Mouse (Mus musculus) brain, embryonic 14.5 days (tissue): ENCODE results near the gene Ankrd66.

Source experiments
- CTCF ChIP-seq: fragments of 200-500 bp; IDR thresholded peaks from 2 replicates; pipeline ENCODE4 v1.5.1; 2012; ENCODE audit warnings: inconsistent platforms, mild to moderate bottlenecking, moderate library complexity, borderline replicate concordance; ENCODE audit not compliant: insufficient read depth, insufficient read length; ENCODE audit errors: extremely low read depth
- POLR2A ChIP-seq: fragments of 200-500 bp; IDR thresholded peaks from 2 replicates; pipeline ENCODE4 v1.6.1; 2012; ENCODE audit warnings: mild to moderate bottlenecking, inconsistent platforms, borderline replicate concordance; ENCODE audit not compliant: poor library complexity, insufficient read depth, insufficient read length, severe bottlenecking; ENCODE audit errors: extremely low read depth

- no peak for TF ChIP-seq CTCF
- TF ChIP-seq POLR2A: no peak
Measured at GRCm38 (mm10) chr17:43581012-43581467, 37.6 kb upstream of the Ankrd66 start.
